Mouse (Mus musculus): ENCODE measurements around the gene March10.

The March10 gene

GRCm38 (mm10) chr11:105313633-105314014 is 142.9 kb downstream of the March10 start:
- in situ Hi-C loops (cut with MboI): no loop called here

GRCm38 (mm10) chr11:105312972-105313632 is 143.4 kb downstream of the March10 start:
- in situ Hi-C loops (cut with MboI): no loop called here

- in situ Hi-C loops (cut with MboI): no loop called here
These were observed 144.1 kb downstream of the March10 start for GRCm38 (mm10) chr11:105312311-105312942.

DNA sequence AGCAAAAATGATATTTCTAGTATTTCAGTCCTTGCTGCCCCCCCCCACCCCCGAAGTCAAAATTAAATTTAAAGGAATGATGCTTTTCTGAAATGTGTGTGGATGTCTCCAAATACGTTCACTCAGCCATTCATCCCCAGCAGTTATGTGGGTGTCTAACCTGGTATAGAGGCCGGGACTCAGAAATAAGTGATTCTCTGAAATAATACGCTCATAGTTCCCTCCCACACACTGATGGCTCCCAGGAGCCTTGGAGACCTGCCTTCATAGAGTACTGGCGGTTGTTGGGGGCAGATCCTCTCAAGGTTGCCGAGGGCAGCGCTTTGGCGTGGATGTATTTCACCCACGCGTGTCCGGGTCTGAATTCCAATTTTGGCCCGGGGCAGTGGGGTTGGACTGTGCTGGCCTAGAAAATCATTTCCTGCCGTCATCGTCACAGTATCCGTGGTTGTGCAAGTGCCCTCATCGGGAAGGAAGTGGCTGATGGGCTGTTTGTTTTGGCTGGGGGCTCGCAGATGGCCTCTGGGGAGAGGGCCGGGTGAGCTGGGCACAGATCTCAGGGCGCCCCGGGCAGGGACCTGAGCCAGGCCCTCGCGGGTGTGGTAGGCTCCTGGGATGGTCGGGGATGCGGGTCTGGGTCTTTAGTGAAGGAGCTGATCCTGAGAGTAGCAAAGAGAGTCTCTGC is 145.1 kb downstream of the March10 start:
- in situ Hi-C loops (cut with MboI): no loop called here

Data from mature B cell (primary cell).